Mouse (Mus musculus) sigmoid colon, adult 10 weeks (tissue): ENCODE results near the gene Wdr89. TPM values are rescaled to one million over a fixed set of nuclear protein-coding genes. Genes with fewer than 3 reads are reported as not detected.

Source experiments
- polyA plus RNA-seq: library from polyadenylated mRNA; stranded (reverse); fragments of 350-450 nt; fragmentation: Illumina TruSeq; extraction: RNeasy Lipid Tissue Mini Kit (QIAGEN cat#74804); gene quantifications from one replicate; pipeline ENCODE4 v1.2.3, GENCODE M21; 2014; ENCODE audit warnings: low read depth, low replicate concordance

Wdr89 gene
- polyA plus RNA-seq: 5.4 TPM

DNA sequence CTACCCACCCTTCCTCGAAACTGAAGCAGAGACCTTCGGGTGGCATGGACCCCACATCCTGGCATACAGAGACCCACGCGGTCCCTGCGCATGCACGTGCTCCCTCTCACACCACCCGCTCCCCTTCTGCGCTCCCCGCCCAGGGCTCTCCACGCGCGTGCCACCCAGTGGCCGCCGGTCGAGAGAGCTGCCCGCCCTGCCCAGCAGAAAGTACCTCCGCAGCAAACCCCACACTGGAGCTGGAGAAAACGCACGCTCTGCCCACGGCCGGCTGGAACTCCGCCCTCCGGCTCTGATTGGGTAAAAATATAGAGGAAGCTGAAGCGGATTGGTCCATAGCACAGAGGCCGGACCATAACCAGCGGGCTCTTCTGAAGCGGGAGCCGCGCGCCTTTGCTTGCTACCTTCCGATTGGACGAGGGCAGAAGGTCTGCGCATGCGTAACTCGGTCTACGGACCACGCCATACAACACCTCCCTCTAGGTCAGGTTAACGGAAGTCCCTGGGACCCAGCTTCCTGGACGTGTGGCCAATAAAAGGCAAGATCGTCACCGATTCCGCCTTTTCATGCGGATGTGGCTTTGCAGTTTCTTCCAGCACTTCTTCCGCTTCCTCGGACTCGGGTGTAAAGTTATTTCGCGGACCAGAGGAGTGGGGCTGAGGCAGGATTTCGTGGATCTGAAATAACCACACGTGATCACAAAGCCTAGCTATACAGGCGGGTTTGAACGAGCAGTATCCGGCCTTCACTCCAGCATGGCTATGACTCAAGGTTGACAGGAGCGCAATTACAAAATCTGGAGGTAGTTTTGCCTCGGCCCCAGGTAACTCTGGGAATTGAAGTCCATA, at the start of gene Wdr89:
TSS of gene Wdr89 (minus strand) at position 280 of the 849 bp plus-strand sequence.

GRCm38 (mm10) chr12:75596154-75597002, 73.0 kb downstream of the Wdr89 start, which contains the start of gene Ppp2r5e:
Gene Ppp2r5e (minus strand): TSS chr12:75596245.

Other genes starting within 250 kb of the Wdr89 start
- 97.3 TPM for gene Ppp2r5e, start 73.3 kb downstream of the Wdr89 start, polyA plus RNA-seq
- gene Sgpp1, start 66.2 kb upstream of the Wdr89 start, polyA plus RNA-seq: 94.5 TPM
- gene Syne2, start 148.6 kb upstream of the Wdr89 start, polyA plus RNA-seq: 50.2 TPM